Mouse (Mus musculus): ENCODE measurements at regions not wholly inside any gene's neighbourhood (a gene's known extent, or its start where the extent isn't known, plus 50 kb on each side); places are given as distances from the start of the nearest gene placed in this dataset.
A peak's percentile ranks its signal among the peaks of the same experiment; 100 is the strongest.

DNA sequence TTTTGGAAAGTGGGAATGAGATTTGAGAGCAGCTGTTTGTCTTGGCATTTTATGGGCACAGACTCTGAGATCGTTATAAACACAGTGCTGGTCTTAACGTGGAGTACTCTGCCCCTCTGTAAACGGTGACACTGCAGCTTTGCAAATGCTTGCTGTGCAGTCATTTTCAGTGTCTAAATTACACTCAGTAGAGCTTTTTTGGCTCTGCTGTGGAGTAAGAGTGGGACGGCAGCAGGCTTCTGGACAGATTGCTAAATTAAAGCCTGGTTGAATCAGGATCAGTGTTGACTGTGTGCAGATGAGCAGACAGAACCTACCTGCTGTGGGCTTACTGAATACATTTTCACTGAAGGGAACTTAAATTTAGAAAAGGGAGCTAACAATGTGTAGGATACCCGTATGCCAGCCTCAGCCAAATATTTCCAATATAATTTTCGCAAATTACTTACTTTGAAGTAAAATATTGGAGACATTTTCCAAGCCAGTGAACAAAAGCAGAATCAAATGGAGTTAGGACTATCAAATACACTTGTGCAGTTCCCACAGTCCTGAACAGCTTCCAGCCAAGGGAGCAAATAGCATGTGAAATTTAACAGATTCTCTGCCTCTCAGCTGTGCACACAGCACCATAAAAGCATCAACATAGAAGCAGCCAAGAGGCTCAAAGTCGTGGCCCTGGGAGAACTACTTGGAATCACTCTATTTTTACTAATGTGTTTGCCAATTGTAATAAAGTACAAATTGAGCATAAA, 148.1 kb upstream of the Stac start:
- DNase-seq (ENCODE audit: low spot score in 2 of 2), result peak; percentile 31 to 38

DNA sequence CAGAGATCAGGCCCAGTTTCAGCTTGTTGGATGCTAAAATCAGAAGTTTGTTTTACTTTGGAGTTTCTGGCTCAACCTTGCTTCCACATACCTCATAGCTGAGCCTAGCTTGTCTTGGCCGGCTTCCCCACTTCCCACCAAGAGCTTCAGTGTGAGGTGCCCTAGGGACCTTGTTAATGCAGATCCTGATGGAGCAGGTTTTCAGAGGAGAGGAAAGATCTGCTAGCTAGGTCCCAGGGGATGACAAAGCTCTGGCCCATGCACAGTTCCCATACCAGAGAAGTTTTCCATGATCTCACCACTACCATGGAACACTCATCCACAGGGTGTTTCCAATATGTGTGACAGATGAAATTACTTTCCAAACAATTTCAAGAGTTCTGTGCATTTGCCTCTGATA, 131.9 kb upstream of the Stac start:
- no peak for DNase-seq (ENCODE audit: low spot score in 2 of 2)

DNA sequence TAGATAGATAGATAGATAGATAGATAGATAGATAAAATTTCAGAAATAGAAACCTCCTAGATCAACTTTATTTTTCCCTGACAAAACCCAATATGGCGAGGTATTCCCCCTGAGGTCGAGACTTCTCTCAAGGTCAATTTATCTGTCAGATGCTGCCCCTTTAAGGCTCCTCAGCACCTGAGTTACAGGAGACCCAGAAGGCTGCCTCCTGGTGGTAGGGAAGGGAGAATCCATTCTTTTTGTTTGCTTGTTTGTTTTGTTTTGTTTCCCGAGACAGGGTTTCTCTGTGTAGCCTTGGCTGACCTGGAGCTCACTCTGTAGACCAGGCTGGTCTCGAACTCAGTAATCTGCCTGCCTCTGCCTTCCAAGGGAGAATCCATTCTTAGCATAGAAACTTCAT, 127.3 kb upstream of the Stac start:
- no peak for DNase-seq (ENCODE audit: low spot score in 2 of 2)

DNA sequence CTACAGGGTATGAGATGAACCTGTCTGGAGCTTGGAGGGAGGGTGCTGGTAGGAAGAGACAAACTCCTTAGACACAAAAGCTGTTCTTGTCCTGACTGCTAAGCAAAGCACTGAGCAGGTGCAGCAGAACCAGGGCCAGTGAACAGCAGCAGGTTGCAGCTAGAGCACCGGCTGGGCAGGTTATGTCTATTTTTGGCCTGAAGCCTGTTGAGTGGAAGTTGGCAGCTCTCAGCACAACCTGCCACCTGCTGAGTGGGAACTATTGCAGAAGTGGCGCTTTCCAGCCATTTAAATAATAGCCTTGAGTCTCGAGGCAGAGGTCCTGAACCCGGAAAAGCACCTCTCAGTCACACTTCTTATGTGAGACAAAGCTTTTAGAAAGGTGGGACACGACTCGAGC, 114.8 kb upstream of the Stac start:
- DNase-seq (ENCODE audit: low spot score in 2 of 2), result peak; percentile 10 to 14

DNA sequence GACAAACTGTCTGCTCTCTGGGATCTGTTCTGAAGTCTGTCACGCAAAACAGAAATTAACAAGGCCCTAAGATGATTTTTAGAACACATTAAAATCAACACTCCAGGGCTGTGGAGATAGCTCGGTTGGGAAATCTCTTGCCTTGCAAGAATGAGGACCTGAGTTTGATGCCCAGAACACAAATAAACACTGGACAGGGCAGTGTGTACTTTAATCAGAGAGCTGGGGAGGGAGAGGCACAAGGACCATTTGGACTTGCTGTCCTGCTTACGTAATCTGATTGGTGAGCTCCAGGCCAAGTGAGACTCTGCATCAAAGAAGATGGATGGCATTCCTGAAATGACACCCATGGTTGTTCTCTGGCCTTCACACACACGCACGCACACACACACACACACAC, 111.2 kb upstream of the Stac start:
- no peak for DNase-seq (ENCODE audit: low spot score in 2 of 2)

DNA sequence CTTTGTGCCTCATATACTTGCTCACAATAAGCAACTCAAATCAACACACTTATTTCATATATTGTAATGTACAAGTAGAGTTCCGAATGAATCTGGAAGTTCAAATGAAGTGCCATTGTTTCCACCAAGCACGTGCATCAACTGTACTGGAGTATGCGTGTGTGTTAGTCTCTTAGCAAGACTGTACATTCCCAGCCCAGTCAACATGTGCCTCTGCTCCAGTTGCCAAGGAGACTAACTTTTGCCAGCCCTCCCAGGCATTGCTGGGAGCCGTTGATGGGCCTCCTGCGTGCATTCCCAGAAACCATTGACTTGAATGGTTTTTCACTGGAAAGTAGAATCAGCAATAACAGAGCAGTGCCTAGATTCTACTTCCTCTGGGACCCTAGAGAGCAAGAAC, 110.7 kb upstream of the Stac start:
- DNase-seq (ENCODE audit: low spot score in 2 of 2), result no peak

DNA sequence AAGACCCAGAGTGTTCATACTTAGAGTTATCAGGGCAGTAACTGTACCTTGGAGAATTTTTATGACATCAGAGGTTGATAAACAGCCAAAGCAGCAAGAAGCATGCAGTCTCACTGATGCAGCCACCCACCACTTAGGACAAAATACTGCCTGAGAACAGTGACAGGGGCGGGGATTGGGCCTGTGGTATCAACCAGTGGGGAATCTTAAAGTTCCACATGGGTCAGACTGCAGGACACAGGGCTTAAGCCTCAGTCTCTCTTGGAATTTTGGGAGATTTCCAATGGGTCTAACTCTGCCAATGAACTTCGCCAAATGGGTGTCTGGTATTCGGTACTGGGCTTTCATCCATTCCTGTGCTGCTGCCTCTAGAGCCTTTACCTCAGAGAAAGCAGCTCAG, 88.8 kb upstream of the Stac start:
- DNase-seq (ENCODE audit: low spot score in 2 of 2), result no peak

DNA sequence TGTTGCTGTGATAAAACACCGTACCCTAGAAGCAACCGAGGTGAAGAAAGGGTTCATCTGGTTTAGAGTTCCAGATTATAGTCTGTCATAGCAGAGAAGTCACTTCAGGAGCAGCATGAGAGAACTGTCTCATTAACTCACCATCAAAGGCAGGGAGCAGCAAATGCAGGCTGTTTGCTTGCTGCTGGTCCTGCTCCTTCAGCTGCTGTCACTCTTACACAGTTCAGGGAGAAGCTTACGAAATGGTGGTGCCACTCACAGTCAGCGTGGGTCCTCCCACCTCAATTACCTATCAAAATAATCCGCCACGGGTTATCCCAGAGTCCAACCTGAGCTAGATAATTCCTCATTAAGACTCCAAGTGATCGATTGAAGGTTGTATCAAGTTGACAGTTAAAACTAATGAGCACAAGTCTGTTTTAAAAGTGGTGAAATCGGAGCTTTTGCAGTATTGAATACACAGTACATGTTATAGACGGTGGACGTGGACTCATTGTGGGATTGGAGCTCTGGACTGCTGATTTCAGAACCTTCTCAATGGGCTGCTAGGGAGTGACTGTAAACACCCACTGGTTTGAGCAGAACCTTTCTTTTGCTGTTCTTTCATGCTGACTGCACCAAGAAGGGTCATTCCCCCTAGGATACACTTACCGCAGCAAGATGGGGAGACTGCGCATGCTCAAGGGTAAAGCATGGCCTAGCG, 87.4 kb upstream of the Stac start:
- DNase-seq (ENCODE audit: low spot score in 2 of 2), result no peak

DNA sequence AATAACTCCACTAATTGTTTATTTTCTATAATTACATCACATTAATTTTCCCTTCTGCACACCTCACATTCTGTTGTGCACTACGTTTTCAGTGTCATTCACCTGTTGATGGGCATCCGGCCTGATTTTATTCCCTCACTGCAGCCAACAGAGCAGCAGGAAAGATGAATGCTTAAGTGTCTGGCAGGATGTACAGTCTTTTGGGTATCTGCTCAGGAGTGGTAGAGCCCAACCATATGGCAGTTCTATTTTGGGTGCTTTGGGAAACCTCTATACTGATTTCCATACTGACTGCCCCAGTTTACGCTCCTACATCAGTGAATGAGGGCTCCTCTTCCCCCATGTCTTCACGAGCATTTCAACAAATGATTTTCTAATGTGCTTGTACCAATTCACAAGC, 84.1 kb upstream of the Stac start:
- DNase-seq (ENCODE audit: low spot score in 2 of 2), result no peak

DNA sequence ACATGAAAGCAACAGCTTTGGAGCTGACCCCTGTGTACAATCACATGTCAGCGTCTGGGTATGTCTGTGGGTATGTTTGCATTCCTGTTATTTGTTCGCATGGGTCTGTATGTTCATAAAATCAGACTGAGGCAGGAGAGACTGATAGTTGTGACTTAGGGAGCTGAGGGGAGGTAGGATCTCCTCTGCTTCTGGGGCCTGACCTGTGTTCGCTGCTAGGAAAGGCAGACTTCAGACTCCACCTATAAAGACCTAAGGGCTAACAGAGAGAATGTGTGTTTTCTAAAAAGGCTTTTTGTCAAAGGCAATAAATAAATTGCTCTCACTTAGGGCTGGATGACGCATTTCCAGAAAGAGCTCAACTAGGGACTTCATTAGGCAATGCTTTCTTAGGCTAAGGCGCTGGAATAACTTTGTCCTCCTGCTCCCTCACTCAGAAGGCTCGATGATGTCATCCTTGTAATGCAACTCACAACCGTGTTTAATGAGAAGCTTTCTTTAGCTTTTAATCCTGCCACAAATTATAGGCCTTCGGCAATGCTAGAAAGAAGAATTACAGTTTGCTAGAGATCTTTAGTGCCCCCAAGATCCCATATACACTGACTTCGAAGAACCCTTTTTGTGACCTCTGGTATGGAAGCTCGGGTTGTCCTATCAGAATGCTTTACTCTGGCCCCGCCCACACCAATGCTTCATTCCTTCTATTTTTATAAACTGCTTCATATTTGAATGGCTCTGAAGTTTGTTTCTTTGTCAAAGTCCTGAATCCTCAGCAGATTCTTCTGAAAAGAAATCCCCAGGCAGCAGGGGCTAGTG, 72.7 kb upstream of the Stac start:
- no peak for DNase-seq (ENCODE audit: low spot score in 2 of 2)

DNA sequence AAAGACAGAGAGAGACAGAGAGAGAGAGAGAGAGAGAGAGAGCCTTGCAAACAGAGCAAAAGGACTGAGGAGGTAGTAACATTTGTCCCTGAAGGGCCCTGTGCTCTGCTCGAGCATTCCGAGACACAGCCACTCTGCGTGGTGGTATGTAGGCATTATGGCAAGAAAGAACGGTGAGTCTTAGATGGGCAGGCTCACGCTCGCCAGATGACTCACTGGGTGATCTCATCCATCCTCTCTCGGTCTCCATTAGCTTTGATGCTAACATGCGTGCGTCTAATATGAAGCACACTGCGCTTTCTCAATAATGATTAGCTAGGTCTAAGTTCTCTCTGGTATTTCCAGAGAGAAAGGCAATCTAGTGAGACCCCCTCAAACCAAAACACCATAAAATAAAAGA, 65.1 kb upstream of the Stac start:
- no peak for DNase-seq (ENCODE audit: low spot score in 2 of 2)

DNA sequence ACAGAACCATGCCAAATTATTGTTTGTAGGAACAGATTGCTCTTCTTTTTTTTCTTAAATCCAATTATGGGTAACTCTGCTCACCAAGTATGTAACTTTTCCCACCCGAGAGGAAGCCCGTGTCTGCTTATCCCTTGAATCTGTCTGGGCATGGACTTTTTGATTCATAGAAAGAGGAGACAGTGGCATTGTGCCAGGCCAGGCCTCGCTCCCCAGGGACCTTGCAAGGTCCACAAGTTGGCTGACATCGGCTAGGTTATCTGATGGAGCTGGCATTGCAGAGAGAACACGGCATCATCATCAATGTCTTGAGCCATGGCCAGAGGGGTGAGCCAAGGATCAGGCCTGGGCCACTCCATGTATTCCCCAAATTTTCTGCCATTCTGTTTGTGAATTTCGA, 56.0 kb upstream of the Stac start:
- no peak for DNase-seq (ENCODE audit: low spot score in 2 of 2)

DNA sequence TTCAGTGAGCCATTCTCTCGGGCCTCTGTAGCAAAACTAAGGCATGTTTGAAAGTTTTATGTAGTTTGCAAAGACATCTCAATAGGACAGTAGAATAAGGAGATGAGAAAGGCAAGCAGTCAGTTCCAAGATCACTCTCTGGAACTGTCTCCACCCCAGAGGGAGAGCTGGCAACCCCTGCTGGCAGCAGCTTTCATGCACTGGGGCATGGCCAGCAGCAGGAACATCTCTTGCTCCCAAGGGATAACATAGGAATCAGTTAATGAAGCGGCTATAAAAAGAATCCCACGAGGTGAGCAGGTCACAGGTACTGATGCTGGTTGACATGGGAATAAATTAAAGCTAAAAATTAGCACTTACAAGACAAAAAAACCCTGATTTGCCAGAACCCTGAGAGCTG, 55.1 kb upstream of the Stac start:
- DNase-seq (ENCODE audit: low spot score in 2 of 2), result peak in 1 of 2 experiments; percentile 29
